Mouse (Mus musculus) naive thymus-derived CD4-positive, alpha-beta T cell, adult 2 months (primary cell): ENCODE measurements around the gene Enkd1.

Experiments used
- DNase-seq: peaks from one replicate; pipeline ENCODE4 v3.0.0-alpha.2; 2011; ENCODE audit warnings: low read depth

Gene Enkd1

GRCm38 (mm10) chr8:105700966-105701824, 6.8 kb downstream of the Enkd1 start, which contains the start of the genes Acd and Pard6a:
Gene Acd, minus strand, starts transcription at chr8:105701102.
Gene Pard6a, plus strand, starts transcription at chr8:105701148.
- peak; percentile 97 for DNase-seq

DNA sequence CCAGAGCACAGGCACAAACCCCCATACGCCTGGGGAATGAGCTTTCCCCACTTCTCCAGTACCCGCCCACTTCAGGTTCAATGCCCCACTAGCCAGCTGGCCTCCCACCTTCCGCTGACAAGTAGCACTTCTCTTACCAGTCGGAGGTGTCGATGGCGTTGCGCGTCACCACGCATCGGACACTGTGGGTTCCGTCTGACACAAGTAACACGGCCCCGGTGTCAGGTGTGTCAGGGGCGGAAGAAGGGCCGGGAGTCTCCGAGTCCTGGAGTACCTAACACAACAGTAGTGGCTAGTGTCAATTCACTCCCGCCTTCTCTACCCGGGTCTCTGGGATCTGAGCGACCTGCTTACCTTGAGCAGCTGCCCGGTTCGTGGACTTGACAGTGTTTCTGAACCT, 7.4 kb downstream of the Enkd1 start:
- no peak for DNase-seq

DNA sequence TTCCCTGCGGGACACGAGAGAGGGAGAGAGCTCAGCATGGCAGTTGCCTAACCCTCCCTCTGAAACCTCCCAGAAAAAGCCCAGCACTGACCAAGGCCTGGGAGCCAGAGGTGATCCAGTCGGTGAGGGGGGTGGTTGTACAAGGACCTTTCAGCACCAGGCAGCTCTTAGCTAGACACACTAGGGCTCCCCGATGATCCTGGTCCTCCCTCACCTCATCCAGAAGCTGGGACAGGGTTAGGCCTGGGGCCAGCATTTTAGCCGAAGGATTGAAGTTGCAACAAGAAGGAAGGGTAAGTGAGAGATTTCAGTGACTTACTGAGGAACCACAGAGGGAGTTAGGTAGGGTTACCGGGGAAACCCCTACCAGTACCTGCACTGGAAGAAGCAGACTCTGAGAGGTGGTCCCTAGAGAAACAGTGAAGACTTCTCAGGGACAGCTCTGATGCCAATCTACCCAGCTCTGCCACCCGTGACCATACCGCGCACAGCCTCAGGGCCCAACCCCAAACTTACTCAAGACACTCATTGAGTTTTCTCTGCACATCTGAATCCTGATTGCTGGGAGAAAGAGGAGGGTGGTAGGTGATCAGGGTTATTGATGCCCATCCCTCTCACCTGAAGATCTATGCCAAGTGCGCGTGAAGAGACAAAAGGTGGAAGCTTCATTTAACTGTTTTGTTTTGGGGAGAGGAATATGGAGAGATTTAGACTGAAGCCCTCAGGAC, 8.4 kb downstream of the Enkd1 start:
- DNase-seq, result no peak

DNA sequence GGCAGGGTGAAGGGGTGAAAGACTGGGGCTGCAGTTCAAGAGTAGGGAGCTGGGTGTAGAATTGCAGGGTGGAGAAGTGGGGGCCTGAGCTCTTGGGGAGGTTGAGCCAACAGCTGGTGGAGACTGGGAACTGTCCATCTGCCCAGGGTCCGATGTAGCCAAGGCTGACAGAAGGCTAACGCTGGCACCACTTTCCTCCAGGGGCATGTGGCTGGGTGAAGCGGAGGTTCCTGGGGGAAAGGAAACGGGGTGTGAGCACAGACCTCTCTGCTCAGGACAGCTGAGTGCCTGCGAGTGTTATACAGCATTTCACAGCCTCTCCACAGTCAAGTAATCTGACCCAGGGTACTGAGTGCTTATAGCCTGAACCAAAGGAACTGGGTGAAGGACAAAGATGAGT, 9.3 kb downstream of the Enkd1 start:
- DNase-seq, result no peak

DNA sequence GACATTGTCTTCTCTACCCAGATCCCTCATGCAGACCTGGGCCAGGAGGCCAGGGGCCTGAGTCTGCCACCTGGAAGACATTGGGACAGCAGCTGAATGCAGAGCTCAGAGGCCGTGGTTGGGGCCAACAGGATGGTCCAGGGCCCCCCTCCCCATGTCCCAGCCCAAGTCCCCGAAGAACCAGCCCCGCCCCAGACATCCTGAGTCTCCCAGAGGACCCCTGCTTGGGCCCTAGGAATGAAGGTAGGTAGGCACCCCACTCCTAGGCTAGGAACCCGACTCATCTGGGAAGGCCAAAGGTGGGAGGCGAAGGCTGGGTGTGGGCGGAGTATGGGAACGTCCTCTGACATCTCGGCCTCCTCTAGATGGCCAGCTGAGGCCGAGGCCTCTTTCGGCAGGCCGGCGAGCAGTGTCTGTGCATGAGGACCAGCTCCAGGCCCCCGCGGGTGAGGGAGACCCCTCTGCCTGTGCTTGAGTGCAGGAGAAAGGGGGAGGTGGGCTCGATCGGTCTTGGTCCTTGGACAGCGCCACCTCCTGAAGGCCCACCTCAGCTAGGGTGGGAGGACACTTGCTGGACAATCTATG, 10.7 kb downstream of the Enkd1 start:
- DNase-seq, result no peak

GRCm38 (mm10) chr8:105695080-105695780, 12.8 kb downstream of the Enkd1 start:
- no peak for DNase-seq

DNA sequence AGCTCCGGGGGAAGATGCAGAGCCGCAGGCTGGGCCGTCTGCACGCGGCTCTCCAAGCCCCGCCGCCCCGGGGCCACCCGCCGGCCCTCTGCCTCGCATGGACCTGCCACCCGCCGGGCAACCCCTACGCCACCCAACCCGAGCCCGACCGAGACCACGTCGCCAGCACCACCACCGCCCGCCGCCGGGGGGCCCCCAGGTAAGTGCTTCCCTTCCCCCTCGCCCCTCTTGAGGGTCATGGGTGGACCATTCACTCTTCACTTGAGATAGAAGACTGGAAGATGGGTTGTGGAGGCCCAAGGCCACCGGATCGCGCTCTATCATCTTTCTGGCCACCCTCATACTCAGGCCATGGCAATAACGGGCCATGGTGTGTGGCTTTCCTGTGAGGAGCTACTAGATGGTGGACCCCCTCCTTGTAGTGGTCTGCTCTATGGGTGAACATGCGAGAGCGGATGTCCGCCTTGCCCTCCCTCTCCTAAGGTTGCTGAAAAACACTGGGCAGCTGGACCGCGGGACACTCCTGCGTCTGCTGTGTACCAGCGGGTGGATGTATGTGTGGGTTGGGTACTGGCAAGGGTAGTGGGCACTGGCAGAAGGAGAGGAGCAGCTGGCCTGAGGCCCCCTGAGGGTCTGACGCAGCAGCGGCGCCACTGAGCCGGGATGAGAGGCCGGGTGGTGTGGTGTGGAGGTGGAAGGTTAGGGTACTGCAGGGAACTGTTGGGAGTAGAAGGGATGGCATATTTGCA, 13.8 kb downstream of the Enkd1 start:
- DNase-seq, result no peak

DNA sequence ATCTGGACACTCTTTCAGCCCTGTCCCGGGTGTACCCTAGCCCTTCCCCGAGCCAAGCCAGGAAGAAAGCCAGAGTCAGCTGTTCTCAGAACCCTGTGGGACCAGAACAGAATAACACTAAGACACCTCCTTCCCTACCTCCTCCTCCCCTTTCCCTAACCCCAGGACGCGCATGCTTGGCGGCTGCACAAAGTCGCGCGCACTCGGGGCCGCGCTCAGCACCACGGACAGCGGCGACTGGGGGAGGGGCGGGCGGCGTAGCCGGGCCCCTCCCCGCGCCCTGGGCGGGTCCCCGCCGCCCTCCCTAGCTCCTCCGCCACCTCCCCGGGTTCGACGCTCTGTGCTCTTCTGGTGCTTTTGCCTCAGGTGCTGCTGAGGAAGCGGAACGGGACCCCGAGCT, 14.4 kb downstream of the Enkd1 start:
- no peak for DNase-seq

DNA sequence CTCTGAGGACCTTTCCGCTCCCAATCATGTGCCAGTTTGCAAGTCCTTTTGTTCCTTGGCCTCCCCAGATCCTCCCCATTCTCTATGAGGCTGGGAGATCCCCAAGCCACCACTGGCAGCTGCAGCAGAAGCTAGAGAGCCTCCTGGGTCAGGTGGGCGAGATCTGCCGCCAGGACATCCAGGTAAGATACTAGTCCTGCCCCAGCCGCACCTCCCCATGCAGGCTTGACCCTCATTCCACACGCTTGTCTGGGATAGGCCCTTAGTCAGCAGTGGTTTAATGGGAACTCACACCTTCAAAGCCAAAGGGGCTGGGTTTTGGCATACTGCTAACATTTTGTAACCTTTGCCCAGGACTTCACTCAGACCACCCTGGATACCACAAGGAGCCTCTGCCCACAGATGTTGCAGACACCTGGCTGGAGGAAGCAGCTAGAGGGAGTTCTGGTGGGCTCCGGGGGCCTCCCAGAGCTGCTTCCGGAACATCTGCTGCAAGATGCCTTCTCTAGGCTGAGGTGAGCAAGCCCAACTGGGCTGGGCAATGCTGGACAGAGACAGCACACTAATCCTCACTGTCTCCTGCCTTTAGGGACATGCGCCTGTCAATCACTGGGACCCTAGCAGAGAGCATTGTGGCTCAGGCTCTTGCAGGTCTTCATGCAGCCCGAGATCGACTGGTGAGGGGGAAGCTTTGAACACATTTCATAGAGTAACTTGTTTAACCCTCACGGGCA, 15.4 kb downstream of the Enkd1 start:
- no peak for DNase-seq

DNA sequence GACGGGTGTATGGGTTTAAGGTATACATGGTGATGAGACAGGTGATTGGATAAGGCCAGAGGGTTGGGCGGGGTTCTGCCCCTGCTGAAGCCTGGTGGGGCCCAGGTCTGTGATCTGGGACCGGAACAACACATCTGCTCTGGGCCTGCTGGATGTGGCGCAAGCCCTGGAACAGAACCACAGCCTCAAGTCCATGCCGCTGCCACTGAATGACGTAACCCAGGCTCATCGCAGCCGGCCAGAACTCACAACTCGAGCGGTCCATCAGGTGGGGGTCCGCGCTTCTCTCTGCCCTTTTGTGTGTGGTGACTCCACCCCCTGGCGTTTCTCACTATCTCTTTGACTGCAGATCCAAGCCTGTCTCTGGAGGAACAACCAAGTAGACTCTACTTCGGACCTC, 17.0 kb downstream of the Enkd1 start:
- DNase-seq, result no peak

DNA sequence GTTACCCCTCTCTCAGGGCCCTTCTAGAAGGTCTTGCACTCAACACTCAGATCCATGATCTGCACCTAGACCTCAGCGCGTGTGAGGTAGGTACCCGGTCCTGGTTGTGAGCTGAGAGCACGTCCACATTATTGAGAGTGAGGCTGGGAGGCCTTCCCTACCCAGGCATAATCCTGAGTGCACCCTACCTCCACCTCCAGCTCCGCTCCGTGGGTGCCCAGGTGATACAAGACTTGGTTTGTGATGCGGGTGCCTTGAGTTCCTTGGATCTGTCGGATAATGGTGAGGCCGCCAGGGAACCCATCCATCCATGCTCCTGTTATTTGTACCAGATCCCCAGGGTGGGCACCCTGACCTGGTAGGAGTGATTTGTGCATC, 18.0 kb downstream of the Enkd1 start:
- no peak for DNase-seq

DNA sequence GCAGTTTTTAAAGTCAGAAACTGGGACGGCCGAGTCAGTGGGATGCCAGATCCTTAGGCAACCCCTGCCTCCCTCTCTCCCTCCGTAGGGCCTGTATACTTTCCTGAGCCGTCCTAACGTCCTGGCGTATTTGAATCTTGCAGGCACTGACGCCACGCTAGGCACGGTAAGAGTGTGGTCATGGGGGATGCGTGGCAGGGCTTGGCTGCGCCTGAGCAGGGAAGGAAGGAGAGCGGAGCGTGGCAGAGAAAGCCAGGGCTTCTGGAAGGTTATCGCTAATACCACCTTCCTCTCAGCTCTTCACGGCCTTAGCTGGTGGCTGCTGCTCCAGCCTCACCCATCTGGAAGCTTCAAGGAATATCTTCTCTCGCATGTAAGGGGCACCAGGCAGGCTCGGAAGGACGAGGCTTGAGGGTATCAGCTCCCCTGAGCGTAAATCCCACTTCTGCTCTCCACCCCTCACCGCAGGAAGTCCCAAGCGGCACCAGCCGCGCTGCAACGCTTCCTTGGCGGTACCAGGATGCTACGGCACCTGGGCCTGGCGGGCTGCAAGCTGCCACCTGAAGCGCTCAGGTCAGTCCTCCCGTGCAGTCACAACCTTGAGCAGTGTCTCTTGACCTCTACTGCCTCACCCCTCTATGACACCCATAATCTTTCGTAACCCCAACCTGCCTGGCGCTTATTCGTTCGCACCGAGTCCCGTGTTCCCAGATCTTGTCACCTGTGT, 18.6 kb downstream of the Enkd1 start:
- DNase-seq, result no peak

- no peak for DNase-seq
Observed at GRCm38 (mm10) chr8:105688242-105688752, 19.7 kb downstream of the Enkd1 start.

DNA sequence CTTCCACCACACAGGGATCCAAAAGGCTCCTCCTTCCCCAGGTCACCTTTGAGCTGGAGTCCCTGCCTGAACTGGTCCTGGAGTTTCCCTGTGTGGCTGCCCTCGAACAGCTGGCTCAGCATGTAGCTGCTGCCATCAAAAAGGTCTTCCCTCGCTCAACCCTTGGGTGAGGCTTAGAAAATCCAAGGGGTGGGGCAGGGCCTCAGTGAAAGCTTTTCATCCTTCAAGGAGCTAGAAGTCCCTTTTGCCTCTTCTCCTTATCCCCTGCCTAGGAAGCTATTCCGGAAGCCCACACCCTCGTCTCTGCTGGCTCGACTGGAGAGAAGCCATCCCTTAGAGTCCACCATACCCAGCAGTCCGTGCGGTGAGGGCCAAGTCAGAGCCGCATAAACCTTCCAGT, 20.5 kb downstream of the Enkd1 start:
- no peak for DNase-seq

GRCm38 (mm10) chr8:105686551-105686950, 21.5 kb downstream of the Enkd1 start:
- DNase-seq, result no peak

GRCm38 (mm10) chr8:105685796-105686308, 22.2 kb downstream of the Enkd1 start, which contains the start of gene Carmil2:
Gene Carmil2, plus strand, starts transcription at chr8:105686274.
- peak; percentile 92 for DNase-seq

DNA sequence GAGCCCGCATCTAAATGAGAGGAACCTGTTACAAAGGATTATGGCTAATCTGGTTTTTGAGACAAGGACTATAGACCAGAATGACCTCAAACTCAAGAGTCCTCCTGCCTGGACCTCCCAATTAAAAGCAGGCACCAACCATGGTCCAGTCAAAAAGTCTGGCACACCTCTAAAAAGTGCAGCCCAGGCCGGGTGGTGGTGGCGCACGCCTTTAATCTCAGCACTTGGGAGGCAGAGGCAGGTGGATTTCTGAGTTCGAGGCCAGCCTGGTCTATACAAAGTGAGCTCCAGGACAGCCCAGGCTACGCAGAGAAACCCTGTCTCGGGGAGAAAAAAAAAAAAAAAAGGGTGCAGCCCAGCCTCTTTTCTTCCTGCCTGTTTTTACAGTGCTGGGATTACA, 22.7 kb downstream of the Enkd1 start:
- no peak for DNase-seq

GRCm38 (mm10) chr8:105677891-105678290, 30.1 kb downstream of the Enkd1 start:
- DNase-seq, result no peak

DNA sequence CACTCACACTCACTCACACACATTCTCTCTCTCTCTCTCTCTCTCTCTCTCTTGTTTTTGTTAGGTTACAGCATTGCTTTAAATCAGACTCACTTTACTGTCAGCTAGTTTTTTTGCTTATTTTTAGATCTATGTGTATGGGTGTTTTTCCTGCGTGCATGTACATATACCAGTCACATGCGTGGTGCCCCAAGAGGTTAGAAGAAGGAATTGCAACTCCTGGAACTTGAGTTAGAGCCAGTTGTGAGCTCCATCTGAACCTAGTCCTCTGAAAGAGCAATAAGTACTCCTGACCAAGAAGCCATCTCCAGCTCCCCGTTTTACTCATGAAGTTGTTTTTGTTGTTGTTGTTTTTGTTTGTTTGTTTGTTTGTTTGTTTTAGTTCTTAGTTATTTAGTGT, 46.8 kb downstream of the Enkd1 start:
- DNase-seq, result peak; percentile 75

GRCm38 (mm10) chr8:105657641-105658040, 50.4 kb downstream of the Enkd1 start:
- no peak for DNase-seq
